Mouse (Mus musculus) kidney, embryonic 16.5 days (tissue): ENCODE results near the gene Fam76b. TPM values are rescaled to one million over a fixed set of nuclear protein-coding genes. Genes with fewer than 3 reads are reported as not detected.

ENCODE experiments used
- polyA plus RNA-seq: library from polyadenylated mRNA; unstranded; fragments of >200 nt; fragmentation: Nextera tagmentation; extraction: Ambion mirVana; gene quantifications from 2 replicates; pipeline ENCODE4 v1.2.1, GENCODE M21; 2015

Fam76b gene
- polyA plus RNA-seq, 1 experiment from 2014 or later, result 19.0 TPM

Other genes with a start within 250 kb of the Fam76b start
- gene Mtmr2, start 79.3 kb upstream of the Fam76b start, polyA plus RNA-seq, result 87.7 and 92.1 TPM in 2 replicates
- gene Cep57, start 609 bp upstream of the Fam76b start, polyA plus RNA-seq, result 52.2 and 55.3 TPM in 2 replicates